Mouse (Mus musculus) olfactory bulb, adult 2 months (tissue): Measurements from ENCODE around the gene Sphk1. TPM values are rescaled to one million over a fixed set of nuclear protein-coding genes. Genes with fewer than 3 reads are reported as not detected.
A peak's percentile ranks its signal among the peaks of the same experiment; 100 is the strongest.
"Not testable (repeated sequence)": the region's sequence is repeated elsewhere in the genome, so short reads cannot be mapped to it uniquely, and the experiment has no call there.

Source experiments
- H3K27ac ChIP-seq: fragments of 200-500 bp; 2 replicates; pipeline ENCODE4 v1.5.1; 2012; ENCODE audit warnings: low read depth, low read length; ENCODE audit not compliant: insufficient read depth
- H3K4me1 ChIP-seq: fragments of 200-500 bp; 2 replicates; pipeline ENCODE4 v1.6.1; 2012; ENCODE audit warnings: low read length; ENCODE audit not compliant: control insufficient read depth, insufficient read depth
- H3K4me3 ChIP-seq: fragments of 200-500 bp; 2 replicates; pipeline ENCODE4 v1.5.1; 2012; ENCODE audit warnings: mild to moderate bottlenecking, low read depth, low read length, moderate library complexity; ENCODE audit not compliant: insufficient read depth
- CTCF ChIP-seq: fragments of 200-500 bp; IDR thresholded peaks from 2 replicates; pipeline ENCODE4 v1.5.1; 2012; ENCODE audit warnings: low read depth, mild to moderate bottlenecking, low read length, moderate library complexity; ENCODE audit not compliant: insufficient read depth
- POLR2A ChIP-seq: fragments of 200-500 bp; IDR thresholded peaks from 2 replicates; pipeline ENCODE4 v1.6.1; 2012; ENCODE audit warnings: mild to moderate bottlenecking, low read depth, low read length, moderate library complexity; ENCODE audit not compliant: insufficient read depth
- WGBS: fragments of 180-500 bp; shearing (Covaris S2); methylation state at CpG from one replicate; pipeline ENCODE4 v1.1.7; 2018; 5-methylcytosine and 5-hydroxymethylcytosine counted together
- polyA plus RNA-seq: library from polyadenylated mRNA; stranded (reverse); fragments of >200 nt; gene quantifications from 2 replicates; pipeline ENCODE4 v1.2.4, GENCODE M21; 2012; ENCODE audit warnings: low replicate concordance; ENCODE audit not compliant: missing spikeins, insufficient read depth, insufficient read length

Sphk1 gene
- polyA plus RNA-seq, 1 experiment: not detected

DNA sequence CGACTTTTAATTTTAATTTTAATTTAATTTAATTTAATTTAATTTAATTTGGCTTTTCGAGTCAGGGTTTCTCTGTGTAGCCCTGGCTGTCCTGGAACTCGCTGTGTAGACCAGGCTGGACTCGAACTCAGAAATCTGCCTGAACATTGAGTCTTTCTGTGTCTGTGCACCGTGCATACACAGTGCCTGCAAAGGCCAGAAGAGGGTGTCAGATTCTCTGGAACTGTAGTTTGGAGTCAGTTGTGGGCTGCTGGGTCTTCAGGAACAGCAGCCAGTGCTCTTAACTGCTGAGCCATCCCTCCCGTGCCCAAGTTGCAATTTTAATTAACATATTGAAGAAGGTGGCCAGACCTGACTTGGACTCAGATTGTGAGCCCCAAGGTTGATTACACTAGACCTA is 39.4 kb upstream of the Sphk1 start:
- no peak overlapping the region for H3K27ac ChIP-seq
- WGBS: 62% methylated on average over 6 of the region's 6 CpGs
- TF ChIP-seq POLR2A (no peak), CTCF (no peak)
- no peak overlapping the region for H3K4me3 ChIP-seq
- H3K4me1 ChIP-seq: peaks cover 20% of the 10 kb centered on the region

DNA sequence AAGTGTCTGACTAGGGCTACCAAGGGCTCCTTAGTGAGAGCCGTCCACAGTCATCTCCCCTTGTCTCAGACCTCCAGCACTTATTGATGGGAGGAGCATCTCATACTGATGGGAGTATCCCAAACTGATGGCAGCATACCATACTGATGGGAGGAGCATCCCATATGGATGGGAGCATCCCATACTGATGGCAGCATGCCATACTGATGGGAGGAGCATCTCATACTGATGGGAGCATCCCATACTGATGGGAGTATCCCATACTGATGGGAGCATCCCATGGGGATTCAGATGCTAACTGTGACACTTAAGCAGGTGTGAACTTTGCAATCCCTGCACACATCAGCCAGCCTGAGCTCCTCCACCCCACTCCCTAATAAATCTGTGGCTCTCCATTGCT is 38.2 kb upstream of the Sphk1 start:
- H3K4me3 ChIP-seq, H3K27ac ChIP-seq: not testable (repeated sequence)
- 77% methylated on average over 1 of the region's 1 CpGs for WGBS
- peaks cover 20% of the 10 kb centered on the region for H3K4me1 ChIP-seq

DNA sequence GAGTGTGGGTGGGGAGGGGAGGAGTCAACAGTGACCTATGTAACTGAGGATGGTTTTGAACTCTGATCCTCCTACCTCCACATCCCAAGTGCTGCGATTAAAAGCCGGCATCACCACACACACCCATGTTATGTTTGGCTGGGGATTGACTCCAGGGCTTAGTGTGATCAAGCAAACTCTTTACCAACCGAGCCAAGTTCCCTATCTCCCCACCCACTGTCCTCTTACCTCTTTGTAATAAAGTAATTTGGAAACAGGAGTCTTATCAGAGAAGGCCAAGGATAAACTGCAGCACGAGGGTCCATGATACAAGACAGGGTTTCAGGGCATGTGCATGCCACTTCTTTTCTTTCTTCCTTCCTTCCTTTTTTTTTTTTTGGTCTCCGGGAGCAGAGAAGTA is 37.5 kb upstream of the Sphk1 start:
- Histone ChIP-seq H3K4me3 (no peak overlapping the region), H3K4me1 (peaks cover 20% of the 10 kb centered on the region), H3K27ac (no peak overlapping the region)
- 82% methylated on average over 5 of the region's 5 CpGs for WGBS
- no peak for TF ChIP-seq POLR2A
- TF ChIP-seq CTCF: no peak

DNA sequence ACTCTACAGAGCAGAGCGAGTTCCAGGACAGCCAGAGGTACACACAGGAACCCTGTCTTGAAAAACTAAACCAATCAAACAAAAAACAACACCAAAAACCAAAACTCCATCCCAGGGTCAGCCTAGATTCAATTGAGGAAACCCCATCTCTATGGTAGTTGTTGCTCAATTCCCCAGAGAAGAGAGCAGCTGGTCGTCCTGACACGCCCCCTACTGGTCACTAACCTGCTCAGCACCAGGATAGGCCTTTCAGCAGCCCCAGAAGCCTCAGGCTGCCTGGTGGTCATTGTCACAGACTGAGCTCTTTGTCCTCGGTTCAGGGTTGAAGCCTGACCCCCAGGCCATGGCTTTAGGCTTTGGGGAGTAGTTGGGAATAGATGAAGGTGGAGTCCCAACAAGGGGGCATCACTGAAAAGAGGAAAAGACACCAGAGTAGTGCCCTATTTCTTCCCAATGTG is 36.9 kb upstream of the Sphk1 start, which contains the start of gene Prpsap1:
Gene Prpsap1, minus strand, starts transcription at position 408 of the 458 bp plus-strand sequence.
- TF ChIP-seq CTCF (peak; percentile 57; the same call in 1 of the 2 replicates), POLR2A (no peak)
- H3K27ac ChIP-seq: no peak within 1 kb of the TSS
- WGBS: 27% methylated on average over 4 of the region's 4 CpGs
- peaks cover 24% of the 10 kb centered on the region for H3K4me1 ChIP-seq
- H3K4me3 ChIP-seq: no peak within 1 kb of the TSS

DNA sequence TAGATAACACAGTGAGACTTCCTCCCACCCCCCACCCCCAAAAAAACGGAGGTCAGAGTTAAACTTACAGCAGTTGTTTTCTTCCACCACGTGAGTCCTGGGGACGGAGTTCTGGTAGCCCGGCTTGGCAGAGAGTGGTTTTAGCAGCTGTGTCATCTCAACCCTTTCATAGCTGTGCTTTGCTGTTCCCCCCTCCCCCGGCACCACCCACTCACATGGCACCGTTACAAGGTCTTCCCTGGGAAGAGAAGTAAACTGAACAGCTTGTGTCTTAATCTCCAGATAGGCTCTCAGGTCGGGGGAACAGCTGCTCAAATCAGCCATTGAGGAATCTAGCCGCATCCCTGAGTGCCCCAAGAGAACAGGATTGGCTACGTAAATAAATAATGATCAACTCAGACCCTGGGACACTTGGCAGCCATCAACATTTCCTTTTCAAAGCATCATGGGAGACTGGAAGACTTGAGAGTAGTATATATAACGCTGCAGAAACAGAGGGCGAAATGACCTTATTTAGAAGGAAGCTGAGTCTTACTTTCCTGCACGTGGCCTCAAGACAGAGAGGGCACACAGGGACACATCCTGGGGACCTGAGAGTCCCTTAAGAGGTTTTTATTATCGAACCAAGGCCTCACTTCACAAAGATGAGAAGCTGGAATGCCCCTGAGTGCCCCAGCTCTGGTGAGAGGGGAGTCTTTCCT is 36.1 kb upstream of the Sphk1 start:
- Histone ChIP-seq H3K4me1 (peaks cover 21% of the 10 kb centered on the region), H3K27ac (no peak overlapping the region), H3K4me3 (no peak overlapping the region)
- 18% methylated on average over 13 of the region's 13 CpGs for WGBS
- TF ChIP-seq CTCF (no peak), POLR2A (no peak)

DNA sequence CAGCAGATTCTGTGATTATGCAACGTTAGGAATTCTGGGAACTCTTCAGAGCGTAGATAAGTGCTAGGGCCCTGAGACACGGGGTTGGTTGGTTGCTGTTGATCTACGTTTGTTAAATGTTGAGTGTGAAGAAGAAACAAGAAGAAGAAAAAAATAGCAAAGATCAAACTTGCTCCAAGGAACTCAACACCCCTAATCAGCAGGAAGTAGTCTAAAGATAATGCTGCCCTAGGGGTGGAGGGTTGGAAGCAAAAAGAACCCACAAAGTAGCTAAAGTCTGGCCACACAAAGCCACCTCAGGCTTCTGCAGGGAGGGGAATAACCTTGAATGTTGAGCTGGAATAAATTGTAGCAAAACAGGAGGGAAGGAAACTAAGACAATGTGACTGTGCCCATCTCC is 33.4 kb upstream of the Sphk1 start:
- H3K4me3 ChIP-seq: no peak overlapping the region
- 84% methylated on average over 4 of the region's 4 CpGs for WGBS
- H3K27ac ChIP-seq: no peak overlapping the region
- H3K4me1 ChIP-seq: peaks cover 23% of the 10 kb centered on the region
- TF ChIP-seq POLR2A: no peak
- TF ChIP-seq CTCF: no peak

DNA sequence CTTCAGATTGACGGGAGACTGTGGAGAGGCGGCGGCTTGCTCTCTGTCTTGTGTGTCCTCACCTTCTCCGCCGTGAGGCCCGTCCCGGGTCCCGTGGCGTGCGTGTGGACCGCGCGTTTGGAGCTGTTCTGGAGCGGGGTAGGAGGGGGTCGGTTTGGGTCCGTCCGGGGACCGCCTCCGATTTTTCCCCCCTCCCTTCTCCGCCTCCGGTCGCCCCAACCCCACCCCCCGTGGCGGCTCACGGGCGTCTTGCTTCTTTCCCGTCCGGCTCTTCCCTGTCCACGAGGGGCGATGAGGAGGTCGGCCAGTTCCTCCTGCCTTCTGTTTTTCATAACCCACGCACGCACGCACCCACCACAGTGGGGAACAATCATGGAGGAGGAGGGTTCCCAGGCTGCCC is 32.1 kb upstream of the Sphk1 start:
- no peak for TF ChIP-seq CTCF
- TF ChIP-seq POLR2A: no peak
- Histone ChIP-seq H3K4me1 (peaks cover 23% of the 10 kb centered on the region), H3K4me3 (0 out of 2 replicates have a peak overlapping the region, but pooled peaks have one; percentile 1), H3K27ac (no peak overlapping the region)
- 31% methylated on average over 32 of the region's 34 CpGs for WGBS

DNA sequence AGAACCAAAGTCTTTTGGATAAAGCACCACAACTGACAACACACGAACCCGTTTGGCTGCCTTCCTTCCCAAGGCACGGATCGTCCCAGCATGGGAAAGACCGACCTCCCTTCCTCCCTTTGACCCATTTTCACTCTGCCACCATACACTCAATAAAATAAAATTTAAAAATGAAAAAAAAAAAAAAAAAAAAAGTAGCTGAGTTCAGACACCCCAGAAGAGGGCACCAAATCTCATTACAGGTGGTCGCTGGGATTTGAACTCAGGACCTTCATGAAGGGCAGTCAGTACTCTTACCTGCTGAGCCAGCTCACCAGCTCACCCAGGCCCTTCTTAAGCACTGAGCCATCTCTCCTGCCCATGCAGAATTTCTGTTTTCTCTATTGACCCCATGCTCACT is 31.7 kb upstream of the Sphk1 start:
- Histone ChIP-seq H3K27ac (no peak overlapping the region), H3K4me1 (peaks cover 20% of the 10 kb centered on the region), H3K4me3 (no peak overlapping the region)
- WGBS: 49% methylated on average over 6 of the region's 6 CpGs
- TF ChIP-seq POLR2A: no peak
- no peak for TF ChIP-seq CTCF

DNA sequence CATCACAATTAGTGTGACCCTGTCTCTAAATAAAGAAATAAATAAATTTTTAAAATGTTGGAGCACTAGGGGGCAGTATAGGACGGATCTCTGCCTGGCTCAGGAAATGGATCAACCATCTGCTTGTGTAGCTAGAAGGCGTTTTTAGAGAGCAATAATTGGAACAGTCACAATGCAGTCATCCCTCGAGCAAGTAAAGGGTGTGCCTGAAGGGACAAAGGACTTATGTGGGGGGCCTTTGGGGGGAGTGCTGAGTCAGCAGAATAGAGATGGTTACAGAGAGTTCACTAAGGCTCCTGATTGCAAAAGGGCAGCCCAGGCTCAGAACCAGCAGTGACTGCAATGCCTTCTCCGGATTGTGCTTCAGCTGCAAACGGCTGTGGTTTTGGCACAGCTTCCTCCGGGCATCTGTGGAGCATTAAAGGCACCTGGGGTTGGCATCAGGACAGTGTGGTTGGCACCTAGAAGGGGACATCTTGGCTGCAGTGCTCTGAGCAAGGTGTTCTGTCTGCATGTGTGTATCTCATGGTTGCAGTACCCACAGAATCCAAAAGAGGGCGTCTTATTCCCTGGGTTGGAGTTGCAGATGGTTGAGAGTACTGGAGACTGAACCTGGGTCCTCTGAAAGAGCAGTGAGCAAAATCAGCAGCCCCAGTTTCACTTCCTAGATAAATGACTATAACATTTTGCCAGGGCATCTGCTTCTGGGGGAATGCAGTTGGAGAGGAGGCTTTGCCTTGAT is 29.5 kb upstream of the Sphk1 start:
- Histone ChIP-seq H3K4me3 (no peak overlapping the region), H3K27ac (no peak overlapping the region), H3K4me1 (peaks cover 11% of the 10 kb centered on the region)
- 9% methylated on average over 7 of the region's 7 CpGs for WGBS
- TF ChIP-seq POLR2A (no peak), CTCF (no peak)

DNA sequence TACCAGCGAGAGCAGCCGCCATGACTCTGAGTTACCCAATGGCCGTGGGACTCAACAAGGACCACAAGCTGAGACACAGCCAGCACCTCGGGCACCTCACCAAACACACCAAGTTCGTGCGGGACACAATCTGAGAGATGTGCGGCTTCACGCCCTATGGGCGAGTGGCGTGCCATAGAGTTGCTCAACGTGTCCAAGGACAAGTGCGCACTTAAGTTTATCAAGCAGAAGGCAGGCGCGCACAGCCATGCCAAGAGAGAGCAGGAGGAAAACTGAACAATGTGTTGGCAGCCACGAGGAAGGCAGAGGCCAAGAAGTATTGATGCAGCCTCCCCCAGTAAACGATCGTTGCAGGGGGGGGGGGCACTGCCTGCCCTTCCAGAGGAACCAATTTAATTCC is 26.2 kb upstream of the Sphk1 start:
- TF ChIP-seq POLR2A (no peak), CTCF (no peak)
- Histone ChIP-seq H3K4me1 (peaks cover 6% of the 10 kb centered on the region), H3K4me3 (no peak overlapping the region), H3K27ac (no peak overlapping the region)
- 85% methylated on average over 17 of the region's 17 CpGs for WGBS
